Mouse (Mus musculus) heart, adult 9 months (tissue): Measurements from ENCODE around the gene Cep104.

Experiments used
- DNase-seq, 2 experiments: peaks; one replicate each; pipeline ENCODE4 v3.0.0; 2022; ENCODE audit warnings: low spot score in 2 of 2

The Cep104 gene

GRCm38 (mm10) chr4:153974431-153975291, at the start of gene Cep104, which contains the start of gene Dffb:
Gene Cep104 (plus strand): TSS chr4:153975194.
Gene Dffb (minus strand): TSS chr4:153975126.
- peak; percentile 92 to 93 for DNase-seq

GRCm38 (mm10) chr4:153928772-153929299, 46.2 kb upstream of the Cep104 start:
- DNase-seq: no peak

GRCm38 (mm10) chr4:153929425-153929824, 45.6 kb upstream of the Cep104 start:
- DNase-seq: no peak

- DNase-seq: no peak
Measured at GRCm38 (mm10) chr4:153929921-153930320, 45.1 kb upstream of the Cep104 start.

DNA sequence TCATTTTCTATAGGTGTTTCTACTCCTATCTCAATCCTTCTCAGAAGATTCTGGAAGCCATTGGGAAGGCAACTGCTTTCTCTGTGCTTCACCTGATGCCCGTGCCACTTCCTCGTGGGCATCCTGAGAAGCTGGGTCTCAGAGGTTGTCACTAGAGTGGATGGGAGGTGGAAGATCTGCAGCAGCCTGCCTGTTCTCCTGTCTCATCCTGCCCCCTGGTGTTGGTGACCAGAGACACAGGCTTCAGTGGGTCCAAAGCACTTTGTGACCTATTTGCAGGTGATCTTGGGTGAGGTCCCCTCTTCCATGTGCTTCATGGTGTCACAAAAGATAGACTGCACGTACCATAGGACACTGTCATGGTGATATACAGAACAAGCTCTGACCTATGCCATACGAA, 31.8 kb upstream of the Cep104 start:
- no peak for DNase-seq

GRCm38 (mm10) chr4:153944261-153944660, 30.7 kb upstream of the Cep104 start:
- DNase-seq: no peak

DNA sequence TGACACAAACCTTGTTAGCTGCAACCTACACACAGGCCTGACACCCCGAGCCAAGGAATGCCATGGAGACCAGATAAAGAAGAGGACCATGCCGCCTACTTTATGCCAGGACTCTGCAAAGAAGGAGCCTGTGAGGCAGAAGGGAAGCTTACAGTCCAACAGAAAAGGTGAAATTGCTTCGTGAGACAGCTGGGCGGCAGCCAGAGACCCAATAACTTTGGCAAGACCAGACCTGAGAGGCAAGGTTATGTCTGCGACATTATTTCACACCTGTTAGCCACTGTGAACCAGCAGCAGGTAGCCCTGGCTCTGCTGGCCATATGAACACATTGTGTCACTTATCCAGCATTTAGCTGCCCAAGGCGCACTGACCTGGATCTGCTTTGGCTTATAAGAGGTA, 29.3 kb upstream of the Cep104 start:
- no peak for DNase-seq

GRCm38 (mm10) chr4:153950372-153950771, 24.6 kb upstream of the Cep104 start:
- DNase-seq: no peak

GRCm38 (mm10) chr4:153951150-153951549, 23.8 kb upstream of the Cep104 start:
- no peak for DNase-seq

GRCm38 (mm10) chr4:153951692-153952091, 23.3 kb upstream of the Cep104 start:
- DNase-seq: no peak

DNA sequence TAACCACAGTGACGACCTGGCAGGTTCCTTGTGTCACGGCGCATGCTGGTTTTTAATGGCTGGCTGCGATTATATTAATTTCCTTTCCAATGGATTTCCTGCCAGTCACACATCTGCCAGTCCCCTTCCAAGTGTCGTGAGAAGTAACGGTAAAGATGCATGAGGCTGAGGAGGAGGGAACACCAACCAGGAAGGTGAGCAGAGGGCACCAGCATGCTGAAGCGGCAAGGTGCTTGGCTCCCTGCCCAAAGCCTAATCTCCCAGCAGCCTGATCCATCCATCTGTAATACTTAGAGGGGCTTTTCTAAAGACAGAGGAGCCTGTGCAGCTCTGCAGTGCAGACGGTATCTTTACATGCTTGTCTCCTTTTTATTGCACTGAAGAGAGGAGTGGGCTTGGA, 19.3 kb upstream of the Cep104 start:
- DNase-seq: no peak

- peak; percentile 97 for DNase-seq
Measured at GRCm38 (mm10) chr4:153956569-153957405, 18.2 kb upstream of the Cep104 start, which contains the start of gene A430005L14Rik. Gene A430005L14Rik (plus strand): TSS chr4:153957237.

DNA sequence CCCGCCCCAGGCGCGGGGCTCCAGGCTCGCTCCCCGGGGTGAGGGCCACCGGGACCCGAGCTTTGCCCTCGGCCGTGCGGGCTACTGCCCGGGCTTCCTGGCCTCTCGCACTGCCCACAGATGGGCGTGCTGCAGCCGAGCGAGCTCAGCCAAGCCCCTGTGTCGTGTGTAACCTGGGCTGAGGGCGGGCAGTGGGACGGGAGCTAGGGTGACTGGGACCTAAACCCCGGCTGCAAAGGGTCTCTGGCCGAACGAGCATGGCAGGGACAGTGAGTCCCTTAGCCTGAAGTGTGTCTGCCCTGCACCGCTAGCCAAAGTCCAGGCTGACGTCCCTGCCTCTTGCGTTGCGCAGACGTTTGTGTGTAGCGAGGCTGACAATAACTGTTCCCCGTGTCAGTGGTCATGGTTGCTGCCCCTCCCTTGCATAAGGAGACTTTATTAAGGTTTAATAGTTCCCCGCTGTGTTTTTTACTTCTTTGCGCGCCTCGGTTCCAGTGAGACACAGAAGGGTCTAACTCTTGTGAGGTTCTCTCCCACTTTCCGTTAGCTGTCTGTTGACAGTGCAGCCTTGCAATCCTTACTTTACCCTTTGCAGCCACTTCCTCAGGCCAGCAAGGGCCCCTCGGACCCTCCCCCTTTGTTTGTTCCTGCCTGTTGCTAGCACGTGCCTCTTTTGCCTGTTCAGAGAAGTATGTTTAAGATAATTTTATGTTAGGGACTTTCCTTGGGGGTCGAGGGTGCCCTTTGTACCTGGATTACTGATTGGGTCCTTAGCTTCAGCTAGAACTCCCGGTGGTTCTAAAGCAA, 17.3 kb upstream of the Cep104 start:
- no peak for DNase-seq

- no peak for DNase-seq
Measured at GRCm38 (mm10) chr4:153962631-153963030, 12.4 kb upstream of the Cep104 start.

GRCm38 (mm10) chr4:153966651-153967050, 8.3 kb upstream of the Cep104 start:
- DNase-seq: no peak

GRCm38 (mm10) chr4:153967556-153967955, 7.4 kb upstream of the Cep104 start:
- DNase-seq: no peak

DNA sequence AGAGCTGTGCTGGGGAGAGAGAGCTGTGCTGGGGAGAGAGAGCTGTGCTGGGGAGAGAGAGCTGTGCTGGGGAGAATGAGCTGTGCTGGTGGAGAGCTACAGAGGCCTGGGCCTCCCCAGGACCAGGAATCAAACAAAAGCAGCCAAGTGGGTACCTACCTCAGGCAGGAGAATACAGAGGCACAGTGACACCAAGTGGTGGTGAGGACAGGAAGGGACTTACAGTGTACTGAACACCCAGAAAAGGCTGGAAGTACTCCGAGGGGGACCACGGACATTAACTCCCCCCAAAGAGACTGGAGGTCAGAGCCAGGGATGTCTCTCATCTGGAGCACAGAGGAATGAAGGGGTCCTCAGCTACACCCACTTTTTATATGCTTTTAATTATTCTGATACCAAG, 6.9 kb upstream of the Cep104 start:
- no peak for DNase-seq

- DNase-seq: no peak
Measured at GRCm38 (mm10) chr4:153975292-153975662, 283 bp downstream of the Cep104 start.

DNA sequence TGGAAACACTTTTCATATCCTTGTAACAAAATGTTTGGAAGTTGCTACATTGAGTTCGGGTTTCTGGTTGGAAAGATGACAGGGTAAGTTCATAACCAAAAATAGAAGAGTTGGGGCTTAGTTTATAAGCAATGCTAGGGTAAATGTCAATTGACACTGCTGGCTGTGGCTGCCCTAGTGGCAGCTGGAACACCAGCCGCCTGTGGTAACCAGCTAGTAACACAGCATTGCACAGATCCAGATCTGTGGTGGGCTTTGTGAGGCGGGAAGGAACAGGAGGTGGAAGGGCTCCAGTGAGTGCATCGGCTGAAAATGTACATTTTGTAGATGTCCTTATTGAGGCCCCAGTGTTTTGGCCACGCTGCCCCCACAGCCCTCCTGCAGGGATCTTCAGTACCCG, 774 bp downstream of the Cep104 start:
- DNase-seq: no peak

DNA sequence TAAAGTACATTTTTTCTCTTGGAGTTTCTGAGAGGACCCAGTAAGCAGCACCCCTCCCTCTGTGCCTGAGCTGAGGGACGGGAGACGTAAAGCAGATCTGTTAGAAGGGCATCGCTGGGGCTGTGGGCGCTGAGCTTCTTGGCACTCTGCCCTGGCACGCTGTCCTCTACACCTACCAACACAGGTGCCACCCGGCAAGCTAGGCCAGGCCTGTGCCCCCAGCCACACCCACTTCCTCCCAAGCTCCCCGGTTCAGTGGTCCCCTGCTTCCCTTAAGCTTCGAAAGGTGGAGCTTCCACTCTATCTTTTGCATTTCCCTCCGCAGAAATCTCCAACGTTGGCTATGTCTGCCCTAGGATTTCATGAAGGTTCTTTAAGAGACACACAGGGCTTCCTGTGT, 4.2 kb downstream of the Cep104 start:
- no peak for DNase-seq

DNA sequence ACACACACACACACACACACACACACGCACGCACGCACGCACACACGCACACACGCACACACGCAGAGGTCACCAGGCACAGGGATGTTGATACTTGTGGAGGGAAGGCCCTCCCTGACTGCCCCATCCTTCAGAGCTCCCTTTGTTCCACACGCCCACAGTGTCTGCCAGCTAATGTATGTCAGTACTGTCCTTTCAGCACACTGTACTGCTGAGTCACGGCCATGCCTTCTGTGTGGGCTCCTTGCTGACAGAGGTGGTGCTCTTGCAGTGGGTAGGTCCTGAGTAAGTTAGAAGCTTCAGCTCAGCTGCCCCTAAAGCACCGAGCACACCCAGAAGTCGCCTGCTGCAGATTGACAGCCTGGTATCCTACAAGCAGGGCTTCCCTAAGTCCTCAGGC, 5.5 kb downstream of the Cep104 start:
- no peak for DNase-seq

DNA sequence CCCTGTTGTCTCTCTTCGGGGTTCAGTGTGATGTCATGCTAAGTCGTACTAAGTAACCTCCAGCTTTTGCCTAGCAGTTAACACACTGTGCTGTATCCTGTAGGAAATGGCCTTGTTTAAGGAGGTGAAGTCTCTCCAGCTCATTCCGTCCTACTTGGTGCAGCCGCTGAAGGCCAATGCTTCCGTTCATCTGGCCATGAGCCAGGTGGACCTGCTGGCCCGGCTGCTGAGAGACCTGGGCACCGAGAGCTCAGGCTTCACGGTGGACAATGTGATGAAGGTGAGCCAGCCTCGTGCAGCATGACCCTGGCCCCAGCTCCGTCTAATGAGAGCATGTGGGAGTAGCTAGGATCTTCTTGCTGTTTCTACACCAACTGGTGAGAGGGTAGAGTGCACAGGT, 17.7 kb downstream of the Cep104 start:
- no peak for DNase-seq
